Mouse (Mus musculus) C2C12 (cell line): ENCODE measurements at regions not wholly inside any gene's neighbourhood (a gene's known extent, or its start where the extent isn't known, plus 50 kb on each side); places are given as distances from the start of the nearest gene placed in this dataset.

Experiments used
- H3K27me3 ChIP-seq: one replicate; pipeline ENCODE4 v1.6.1; 2011; ENCODE audit not compliant: control insufficient read depth, insufficient read depth, insufficient read length
- H3K36me3 ChIP-seq: one replicate; pipeline ENCODE4 v1.6.1; 2011; ENCODE audit not compliant: control insufficient read depth, insufficient read depth
- H3K4me3 ChIP-seq: one replicate; pipeline ENCODE4 v1.5.1; 2011; ENCODE audit warnings: mild to moderate bottlenecking, control low read depth; ENCODE audit not compliant: poor library complexity, insufficient read depth, severe bottlenecking
- H3K79me2 ChIP-seq: one replicate; pipeline ENCODE4 v1.6.1; 2011; ENCODE audit not compliant: control insufficient read depth, insufficient read depth
- H3K79me3 ChIP-seq: one replicate; pipeline ENCODE4 v1.6.1; 2011; ENCODE audit warnings: low read depth, control low read depth
- H3ac ChIP-seq: one replicate; pipeline ENCODE3; 2011; ENCODE audit warnings: low read depth; ENCODE audit not compliant: control insufficient read depth, insufficient read length
- CEBPB ChIP-seq: IDR thresholded peaks from one replicate; pipeline ENCODE4 v1.6.1; 2011; ENCODE audit warnings: low read depth, mild to moderate bottlenecking, control low read depth, moderate library complexity
- CTCF ChIP-seq: IDR thresholded peaks from one replicate; pipeline ENCODE4 v1.5.1; 2011; ENCODE audit not compliant: control insufficient read depth, insufficient read depth, insufficient read length
- FOSL1 ChIP-seq: IDR thresholded peaks from one replicate; pipeline ENCODE4 v1.8.0; 2011; ENCODE audit warnings: mild to moderate bottlenecking, low read length; ENCODE audit not compliant: poor library complexity, insufficient read depth, severe bottlenecking
- MAX ChIP-seq: IDR thresholded peaks from one replicate; pipeline ENCODE4 v1.6.1; 2011; ENCODE audit warnings: mild to moderate bottlenecking, control low read depth
- MYOD1 ChIP-seq: IDR thresholded peaks from one replicate; pipeline ENCODE4 v1.6.1; 2011; ENCODE audit warnings: low read depth; ENCODE audit not compliant: control insufficient read depth, insufficient read length
- MYOG ChIP-seq: IDR thresholded peaks from one replicate; pipeline ENCODE4 v1.6.1; 2011; ENCODE audit not compliant: control insufficient read depth, insufficient read length; ENCODE audit errors: extremely low read depth
- USF1 ChIP-seq: IDR thresholded peaks from one replicate; pipeline ENCODE4 v1.6.1; 2011; ENCODE audit warnings: low read depth, mild to moderate bottlenecking, control low read depth, moderate library complexity

- Histone ChIP-seq H3K79me2 (no peaks in the 10 kb centered on the region), H3K4me3 (no peak overlapping the region), H3K36me3 (no peaks in the 10 kb centered on the region), H3ac (no peak overlapping the region), H3K79me3 (no peaks in the 10 kb centered on the region), H3K27me3 (no peaks in the 10 kb centered on the region)
- TF ChIP-seq USF1 (no peak), MYOD1 (no peak), FOSL1 (no peak)
These were observed 104.4 kb upstream of the Gm37988 start for GRCm38 (mm10) chr1:4703316-4703715.

- Histone ChIP-seq H3K4me3 (no peak overlapping the region), H3K79me3 (no peaks in the 10 kb centered on the region), H3K27me3 (no peaks in the 10 kb centered on the region), H3K36me3 (no peaks in the 10 kb centered on the region), H3ac (no peak overlapping the region), H3K79me2 (no peaks in the 10 kb centered on the region)
- TF ChIP-seq CEBPB (peak; percentile 69), MYOG (no peak), MYOD1 (peak; percentile 36), CTCF (no peak)
These were observed 101.5 kb upstream of the Gm37988 start for GRCm38 (mm10) chr1:4706171-4706570.

DNA sequence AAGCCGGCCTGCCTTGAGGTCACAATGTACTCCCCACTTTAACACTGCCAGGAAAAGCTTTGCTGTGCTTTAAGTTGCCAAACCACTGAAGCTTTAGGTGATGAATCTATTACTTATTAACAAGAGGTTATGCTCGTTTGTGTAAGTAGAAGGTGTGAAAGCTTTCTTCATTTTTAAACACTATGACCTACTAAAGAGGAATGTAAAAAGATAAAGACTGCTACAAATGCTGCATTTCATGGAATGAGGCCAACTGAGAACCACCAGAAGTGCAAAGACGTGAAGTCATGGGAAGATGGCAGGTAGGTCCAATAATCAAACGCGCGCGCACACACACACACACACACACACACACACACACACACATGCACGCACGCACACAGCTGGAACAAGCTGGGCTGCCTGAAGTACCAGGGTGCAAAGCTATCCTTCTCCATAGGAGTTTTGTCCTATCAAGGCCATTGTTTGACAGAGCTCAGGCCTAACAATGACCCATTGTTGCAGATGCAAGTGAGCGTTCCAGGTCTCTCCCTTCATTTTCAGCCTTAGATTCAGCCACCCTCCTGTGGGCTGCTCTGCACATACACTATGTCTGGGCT is 85.3 kb upstream of the Gm37988 start:
- Histone ChIP-seq H3K36me3 (no peaks in the 10 kb centered on the region), H3K79me3 (no peaks in the 10 kb centered on the region), H3K4me3 (no peak overlapping the region), H3K27me3 (no peaks in the 10 kb centered on the region), H3K79me2 (no peaks in the 10 kb centered on the region), H3ac (no peak overlapping the region)
- TF ChIP-seq USF1 = no peak
- no peak for TF ChIP-seq MYOD1
- no peak for TF ChIP-seq MAX
- no peak for TF ChIP-seq MYOG
- no peak for TF ChIP-seq CEBPB
- no peak for TF ChIP-seq CTCF
- TF ChIP-seq FOSL1 = no peak
